Mouse (Mus musculus) MEL (cell line): ENCODE measurements at regions not wholly inside any gene's neighbourhood (a gene's known extent, or its start where the extent isn't known, plus 50 kb on each side); places are given as distances from the start of the nearest gene placed in this dataset.

Experiments
- DNase-seq: peaks from one replicate; pipeline ENCODE4 v3.0.0; 2011; ENCODE audit warnings: low read depth, low spot score
- H3K27ac ChIP-seq: 2 replicates; pipeline ENCODE4 v1.5.1; 2012; ENCODE audit warnings: low read depth, mild to moderate bottlenecking, control low read depth, low read length, moderate library complexity; ENCODE audit not compliant: control insufficient read depth
- H3K27me3 ChIP-seq, 2 experiments: fragments of 150-350 bp in 1 of 2; sonication (generic) in 1 of 2; 2 replicates each; pipeline ENCODE4 v1.6.1; 2012; ENCODE audit warnings: low read length in 2 of 2, mild to moderate bottlenecking in 2 of 2, improper control_type of control experiment in 1 of 2, moderate library complexity in 1 of 2; ENCODE audit not compliant: insufficient read depth in 2 of 2, control insufficient read depth in 1 of 2
- H3K36me3 ChIP-seq, 2 experiments: 2 replicates each; pipeline ENCODE4 v1.6.1; 2012 to 2014; ENCODE audit warnings: low read length in 2 of 2, improper control_type of control experiment in 1 of 2, inconsistent platforms in 1 of 2, mild to moderate bottlenecking in 1 of 2; ENCODE audit not compliant: insufficient read depth in 2 of 2, control insufficient read depth in 1 of 2
- H3K4me1 ChIP-seq, 2 experiments: fragments of 150-350 bp in 1 of 2; sonication (generic) in 1 of 2; 2 replicates each; pipeline ENCODE4 v1.6.1; 2012; ENCODE audit warnings: low read length in 2 of 2, improper control_type of control experiment in 1 of 2, mild to moderate bottlenecking in 1 of 2; ENCODE audit not compliant: insufficient read depth in 2 of 2, control insufficient read depth in 1 of 2
- H3K4me3 ChIP-seq, 2 experiments: fragments of 150-350 bp in 1 of 2; sonication (generic) in 1 of 2; 2 replicates each; pipeline ENCODE4 v1.5.1; 2012; ENCODE audit warnings: low read depth in 2 of 2, low read length in 2 of 2, mild to moderate bottlenecking in 2 of 2, moderate library complexity in 2 of 2, control low read depth in 1 of 2, improper control_type of control experiment in 1 of 2; ENCODE audit not compliant: control insufficient read depth in 1 of 2, insufficient read depth in 1 of 2
- H3K79me2 ChIP-seq: 2 replicates; pipeline ENCODE4 v1.6.1; 2012; ENCODE audit warnings: mild to moderate bottlenecking, low read length, moderate library complexity; ENCODE audit not compliant: control insufficient read depth, poor library complexity, insufficient read depth
- H3K9ac ChIP-seq: 2 replicates; pipeline ENCODE4 v1.6.1; 2012; ENCODE audit warnings: low read depth, mild to moderate bottlenecking, control low read depth, low read length, moderate library complexity; ENCODE audit not compliant: control insufficient read depth, poor library complexity, severe bottlenecking
- H3K9me3 ChIP-seq: fragments of 150-350 bp; sonication (generic); replicated peaks from 2 replicates; pipeline ENCODE4 v1.6.1; 2012; ENCODE audit warnings: mild to moderate bottlenecking, low read length, improper control_type of control experiment, moderate library complexity; ENCODE audit not compliant: insufficient read depth
- BHLHE40 ChIP-seq: IDR thresholded peaks from 2 replicates; pipeline ENCODE4 v1.6.1; 2012; ENCODE audit warnings: low read depth, mild to moderate bottlenecking, inconsistent platforms, low read length, improper control_type of control experiment, borderline replicate concordance
- CHD2 ChIP-seq: IDR thresholded peaks from 2 replicates; pipeline ENCODE4 v1.6.1; 2011; ENCODE audit warnings: low read length, improper control_type of control experiment
- CTCF ChIP-seq, 3 experiments: IDR thresholded peaks in 2 of 3; conservative IDR thresholded peaks in 1 of 3; 2 replicates each; pipeline ENCODE4 v1.5.1; 2011 to 2012; ENCODE audit warnings: low read length in 3 of 3, low read depth in 2 of 3, mild to moderate bottlenecking in 2 of 3, improper control_type of control experiment in 1 of 3, inconsistent platforms in 1 of 3, mixed read lengths in 1 of 3, moderate library complexity in 1 of 3; ENCODE audit not compliant: control insufficient read depth in 1 of 3, insufficient read depth in 1 of 3, poor library complexity in 1 of 3, severe bottlenecking in 1 of 3
- EP300 ChIP-seq, 2 experiments: IDR thresholded peaks; 2 replicates each; pipeline ENCODE4 v1.6.1; 2011; ENCODE audit warnings: improper control_type of control experiment in 2 of 2, low read length in 2 of 2, low read depth in 1 of 2, mild to moderate bottlenecking in 1 of 2
- GABPA ChIP-seq: IDR thresholded peaks from 2 replicates; pipeline ENCODE4 v1.6.1; 2012; ENCODE audit warnings: low read depth, mild to moderate bottlenecking, inconsistent platforms, low read length, improper control_type of control experiment, moderate library complexity
- GATA1 ChIP-seq: IDR thresholded peaks from 2 replicates; pipeline ENCODE4 v1.6.1; 2011; ENCODE audit warnings: low read depth, low read length, improper control_type of control experiment
- HCFC1 ChIP-seq: IDR thresholded peaks from 2 replicates; pipeline ENCODE4 v1.6.1; 2012; ENCODE audit warnings: low read depth, mild to moderate bottlenecking, inconsistent platforms, low read length, improper control_type of control experiment, moderate library complexity
- JUND ChIP-seq: IDR thresholded peaks from 2 replicates; pipeline ENCODE4 v1.6.1; 2011; ENCODE audit warnings: low read depth, mild to moderate bottlenecking, improper control_type of control experiment, low read length
- KAT2A ChIP-seq: conservative IDR thresholded peaks from 2 replicates; pipeline ENCODE4 v1.6.1; 2012; ENCODE audit warnings: low read depth, low read length, improper control_type of control experiment, inconsistent platforms
- MYB ChIP-seq: IDR thresholded peaks from 2 replicates; pipeline ENCODE4 v1.6.1; 2011; ENCODE audit warnings: mild to moderate bottlenecking, low read depth, low read length, improper control_type of control experiment
- MYC ChIP-seq: IDR thresholded peaks from 2 replicates; pipeline ENCODE4 v1.6.1; 2011; ENCODE audit warnings: low read depth, mild to moderate bottlenecking, low read length, improper control_type of control experiment, moderate library complexity
- POLR2A ChIP-seq, 2 experiments: IDR thresholded peaks; 2 replicates each; pipeline ENCODE4 v1.6.1; 2011 to 2012; ENCODE audit warnings: low read length in 2 of 2, mild to moderate bottlenecking in 2 of 2, control low read depth in 1 of 2, improper control_type of control experiment in 1 of 2, low read depth in 1 of 2, moderate library complexity in 1 of 2; ENCODE audit not compliant: control insufficient read depth in 1 of 2, insufficient read depth in 1 of 2, poor library complexity in 1 of 2
- RCOR1 ChIP-seq: IDR thresholded peaks from 2 replicates; pipeline ENCODE4 v1.6.1; 2012; ENCODE audit warnings: low read depth, mild to moderate bottlenecking, inconsistent platforms, low read length, improper control_type of control experiment
- SMC3 ChIP-seq: IDR thresholded peaks from 2 replicates; pipeline ENCODE4 v1.6.1; 2011; ENCODE audit warnings: low read depth, low read length, improper control_type of control experiment
- TAL1 ChIP-seq: IDR thresholded peaks from 2 replicates; pipeline ENCODE4 v1.6.1; 2012; ENCODE audit warnings: mild to moderate bottlenecking, inconsistent platforms, low read length, moderate library complexity, mixed read lengths
- TCF12 ChIP-seq: IDR thresholded peaks from 2 replicates; pipeline ENCODE4 v1.6.1; 2014; ENCODE audit warnings: low read depth, mild to moderate bottlenecking, inconsistent platforms, low read length, improper control_type of control experiment, moderate library complexity
- UBTF ChIP-seq: IDR thresholded peaks from 2 replicates; pipeline ENCODE4 v1.6.1; 2012; ENCODE audit warnings: low read depth, mild to moderate bottlenecking, inconsistent platforms, low read length, improper control_type of control experiment, moderate library complexity, borderline replicate concordance; ENCODE audit not compliant: insufficient read depth
- USF1 ChIP-seq: IDR thresholded peaks from 2 replicates; pipeline ENCODE4 v1.6.1; 2014; ENCODE audit warnings: low read depth, mild to moderate bottlenecking, inconsistent platforms, low read length, improper control_type of control experiment, moderate library complexity
- USF2 ChIP-seq, 2 experiments: IDR thresholded peaks; 2 replicates each; pipeline ENCODE4 v1.6.1; 2011 to 2012; ENCODE audit warnings: improper control_type of control experiment in 2 of 2, low read length in 2 of 2, borderline replicate concordance in 1 of 2, inconsistent platforms in 1 of 2, low read depth in 1 of 2, mild to moderate bottlenecking in 1 of 2; ENCODE audit not compliant: insufficient read depth in 1 of 2
- ZKSCAN1 ChIP-seq: IDR thresholded peaks from 2 replicates; pipeline ENCODE4 v1.6.1; 2012; ENCODE audit warnings: low read depth, mild to moderate bottlenecking, inconsistent platforms, low read length, improper control_type of control experiment, moderate library complexity
- ZMIZ1 ChIP-seq: IDR thresholded peaks from 2 replicates; pipeline ENCODE4 v1.6.1; 2012; ENCODE audit warnings: low read depth, mild to moderate bottlenecking, inconsistent platforms, low read length, improper control_type of control experiment, moderate library complexity
- ZNF384 ChIP-seq: IDR thresholded peaks from 2 replicates; pipeline ENCODE4 v1.6.1; 2012; ENCODE audit warnings: low read depth, mild to moderate bottlenecking, inconsistent platforms, low read length, improper control_type of control experiment

- TF ChIP-seq CTCF (IDR thresholded peaks at IDR 0.05 in 2 of 3, conservative IDR thresholded peaks at IDR 0.05 in 1 of 3; ENCODE audit: control insufficient read depth in 1 of 3, insufficient read depth in 1 of 3, low read depth in 2 of 3, low read length in 3 of 3, poor library complexity in 1 of 3, severe bottlenecking in 1 of 3): no peak
- no peak for TF ChIP-seq GATA1
- no peak for TF ChIP-seq GABPA
- no peak for TF ChIP-seq USF2 (IDR thresholded peaks at IDR 0.05; ENCODE audit: borderline replicate concordance in 1 of 2, insufficient read depth in 1 of 2, low read depth in 1 of 2, low read length in 2 of 2)
- TF ChIP-seq ZMIZ1: no peak
- TF ChIP-seq RCOR1: no peak
- no peak for TF ChIP-seq HCFC1
- no peak for TF ChIP-seq MYC
- no peak for TF ChIP-seq KAT2A
- no peak for TF ChIP-seq CHD2
- no peak for TF ChIP-seq USF1
- no peak for TF ChIP-seq UBTF
- no peak for TF ChIP-seq POLR2A (IDR thresholded peaks at IDR 0.05; ENCODE audit: control insufficient read depth in 1 of 2, insufficient read depth in 1 of 2, low read depth in 1 of 2, low read length in 2 of 2, poor library complexity in 1 of 2)
- no peak for TF ChIP-seq TCF12
- no peak for TF ChIP-seq TAL1
- H3K27ac ChIP-seq: no peak overlapping the region
- no peak for DNase-seq
- H3K36me3 ChIP-seq: no peaks in the 10 kb centered on the region
- H3K4me3 ChIP-seq: no peak overlapping the region
- no peaks in the 10 kb centered on the region for H3K9me3 ChIP-seq
- no peaks in the 10 kb centered on the region; a peak in 1 of 4 replicates for H3K4me1 ChIP-seq
- H3K9ac ChIP-seq: no peak overlapping the region
- no peaks in the 10 kb centered on the region for H3K79me2 ChIP-seq
- no peaks in the 10 kb centered on the region; a peak in 1 of 4 replicates for H3K27me3 ChIP-seq
Measured at GRCm38 (mm10) chr4:56617661-56618360, 122.1 kb upstream of the Gm26657 start.

- no peaks in the 10 kb centered on the region for H3K27me3 ChIP-seq
- TF ChIP-seq CHD2 (no peak), ZKSCAN1 (no peak), CTCF (IDR thresholded peaks at IDR 0.05 in 2 of 3, conservative IDR thresholded peaks at IDR 0.05 in 1 of 3; ENCODE audit: control insufficient read depth in 1 of 3, insufficient read depth in 1 of 3, low read depth in 2 of 3, low read length in 3 of 3, poor library complexity in 1 of 3, severe bottlenecking in 1 of 3) (no peak), JUND (no peak), TAL1 (no peak), BHLHE40 (no peak), SMC3 (no peak), ZNF384 (no peak), USF1 (no peak), MYB (no peak), EP300 (IDR thresholded peaks at IDR 0.05; ENCODE audit: low read depth in 1 of 2, low read length in 2 of 2) (no peak)
- TF ChIP-seq, all 39 proteins: peak for 0
- Histone ChIP-seq H3K4me1 (no peaks in the 10 kb centered on the region), H3K36me3 (no peaks in the 10 kb centered on the region), H3K4me3 (no peak overlapping the region), H3K79me2 (no peaks in the 10 kb centered on the region), H3K27ac (no peak overlapping the region), H3K9me3 (no peaks in the 10 kb centered on the region), H3K9ac (no peak overlapping the region)
- DNase-seq: no peak
Measured at GRCm38 (mm10) chr4:56612325-56612724, 127.5 kb upstream of the Gm26657 start.
